Mouse (Mus musculus) lung, adult 2 months (tissue): ENCODE results near the gene Ccnt1.

Experiments used
- CTCF ChIP-seq: fragments of 200-500 bp; IDR thresholded peaks from 2 replicates; pipeline ENCODE4 v1.5.1; 2011; ENCODE audit warnings: mild to moderate bottlenecking, low read length, control low read depth; ENCODE audit not compliant: insufficient read depth
- POLR2A ChIP-seq: fragments of 200-500 bp; IDR thresholded peaks from 2 replicates; pipeline ENCODE4 v1.6.1; 2011; ENCODE audit warnings: low read depth, mild to moderate bottlenecking, control low read depth, low read length, borderline replicate concordance; ENCODE audit errors: extremely low read depth

DNA sequence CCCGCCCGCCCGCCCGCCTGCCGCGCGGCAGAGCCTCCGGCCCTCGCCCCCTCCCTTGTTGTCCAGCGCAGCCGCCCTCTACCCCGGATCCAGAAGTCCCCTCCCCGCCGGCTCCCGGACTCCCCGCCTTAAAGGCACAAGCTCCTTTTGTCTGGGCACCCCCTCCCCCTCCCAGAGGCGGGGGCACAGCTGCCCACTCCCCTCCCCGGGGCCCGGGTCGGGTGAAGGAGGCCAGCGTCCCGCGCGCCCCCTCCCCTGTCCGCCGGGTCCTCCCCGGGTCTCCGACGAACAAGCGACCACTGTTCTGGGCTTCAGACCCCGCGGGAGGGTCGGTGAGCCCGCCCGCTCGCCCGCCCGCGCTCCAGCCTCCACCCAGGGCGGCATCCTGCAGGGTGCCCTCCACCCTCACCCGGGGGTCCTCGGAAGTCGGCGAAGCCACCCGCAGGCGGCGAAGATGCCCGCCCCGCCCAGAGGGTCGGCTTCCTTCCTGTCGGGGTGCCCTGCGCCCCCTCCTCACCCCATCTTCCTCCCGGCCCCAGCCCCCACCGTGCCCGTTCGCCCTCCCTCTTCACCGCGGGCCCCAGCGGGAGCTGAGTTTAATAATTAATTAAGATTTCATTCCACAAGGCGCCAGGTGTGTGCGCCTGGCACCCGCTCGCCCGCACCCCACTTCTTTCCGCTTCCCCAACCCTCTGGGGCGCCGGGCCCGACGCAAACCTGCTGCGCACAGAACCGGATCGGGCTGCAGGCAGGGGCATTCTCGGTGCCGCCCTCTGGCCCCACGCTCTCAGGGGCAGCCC is 38.8 kb upstream of the Ccnt1 start, which contains the start of gene Adcy6:
- TF ChIP-seq CTCF: no peak
- TF ChIP-seq POLR2A: peak; percentile 32; the same call in 1 of the 2 replicates
